Mouse (Mus musculus) hindbrain, postnatal 0 days (tissue): ENCODE results near the gene Atp5d. TPM values are rescaled to one million over a fixed set of nuclear protein-coding genes. Genes with fewer than 3 reads are reported as not detected.
A peak's percentile ranks its signal among the peaks of the same experiment; 100 is the strongest.

ENCODE experiments used
- ATAC-seq: fragments of 200-750 bp; cut with Nextera tagmentation; 2 replicates; pipeline ENCODE4 v1.8.0; 2017; ENCODE audit warnings: mild to moderate bottlenecking, moderate TSS enrichment, moderate library complexity
- DNase-seq: peaks from one replicate; pipeline ENCODE4 v3.0.0-alpha.2; 2015; ENCODE audit warnings: low spot score
- H3K27ac ChIP-seq: fragments of 300-500 bp; sonication (generic); 2 replicates; pipeline ENCODE4 v1.5.1; 2014; ENCODE audit warnings: mild to moderate bottlenecking
- H3K27me3 ChIP-seq: fragments of 300-500 bp; sonication (generic); 2 replicates; pipeline ENCODE4 v1.6.1; 2014; ENCODE audit warnings: low read length, mixed read lengths; ENCODE audit not compliant: insufficient read depth
- H3K36me3 ChIP-seq: fragments of 300-500 bp; sonication (generic); 2 replicates; pipeline ENCODE4 v1.6.1; 2014; ENCODE audit warnings: low read length, mixed read lengths; ENCODE audit not compliant: insufficient read depth
- H3K4me1 ChIP-seq: fragments of 300-500 bp; sonication (generic); 2 replicates; pipeline ENCODE4 v1.6.1; 2014; ENCODE audit warnings: antibody characterized with exemption, low read length, mixed read lengths; ENCODE audit not compliant: insufficient read depth
- H3K4me2 ChIP-seq: fragments of 300-500 bp; sonication (generic); 2 replicates; pipeline ENCODE4 v1.6.1; 2014; ENCODE audit warnings: low read depth, mild to moderate bottlenecking, low read length, moderate library complexity, mixed read lengths
- H3K4me3 ChIP-seq: fragments of 300-500 bp; sonication (generic); 2 replicates; pipeline ENCODE4 v1.5.1; 2014; ENCODE audit warnings: low read length
- H3K9ac ChIP-seq: fragments of 300-500 bp; sonication (generic); replicated peaks from 2 replicates; pipeline ENCODE4 v1.6.1; 2014; ENCODE audit warnings: mild to moderate bottlenecking, low read length, moderate library complexity, mixed read lengths
- H3K9me3 ChIP-seq: fragments of 300-500 bp; sonication (generic); 2 replicates; pipeline ENCODE4 v1.6.1; 2016; ENCODE audit warnings: low read length, mixed read lengths
- CTCF ChIP-seq: IDR thresholded peaks from 2 replicates; pipeline ENCODE4 v1.5.1; 2016; ENCODE audit warnings: antibody characterized with exemption, control low read depth, low read depth
- WGBS: fragments of 180-500 bp; shearing (Covaris S2); extraction: QIAGEN DNeasy Blood & Tissue Kit; methylation state at CpG from one replicate; pipeline ENCODE4 v1.1.7; 2014; 5-methylcytosine and 5-hydroxymethylcytosine counted together
- polyA plus RNA-seq: library from polyadenylated mRNA; unstranded; fragments of >200 nt; fragmentation: Nextera tagmentation; extraction: Ambion mirVana; gene quantifications from 2 replicates; pipeline ENCODE4 v1.2.1, GENCODE M21; 2015
- total RNA-seq: library from RNA; depleted of rRNA; stranded (reverse); fragments of >200 nt; gene quantifications from 2 replicates; pipeline ENCODE4 v1.2.3, GENCODE M21; 2014

Gene Atp5d
- total and polyA plus RNA-seq, 2 experiments from 2014 or later: 303 to 736 TPM

DNA sequence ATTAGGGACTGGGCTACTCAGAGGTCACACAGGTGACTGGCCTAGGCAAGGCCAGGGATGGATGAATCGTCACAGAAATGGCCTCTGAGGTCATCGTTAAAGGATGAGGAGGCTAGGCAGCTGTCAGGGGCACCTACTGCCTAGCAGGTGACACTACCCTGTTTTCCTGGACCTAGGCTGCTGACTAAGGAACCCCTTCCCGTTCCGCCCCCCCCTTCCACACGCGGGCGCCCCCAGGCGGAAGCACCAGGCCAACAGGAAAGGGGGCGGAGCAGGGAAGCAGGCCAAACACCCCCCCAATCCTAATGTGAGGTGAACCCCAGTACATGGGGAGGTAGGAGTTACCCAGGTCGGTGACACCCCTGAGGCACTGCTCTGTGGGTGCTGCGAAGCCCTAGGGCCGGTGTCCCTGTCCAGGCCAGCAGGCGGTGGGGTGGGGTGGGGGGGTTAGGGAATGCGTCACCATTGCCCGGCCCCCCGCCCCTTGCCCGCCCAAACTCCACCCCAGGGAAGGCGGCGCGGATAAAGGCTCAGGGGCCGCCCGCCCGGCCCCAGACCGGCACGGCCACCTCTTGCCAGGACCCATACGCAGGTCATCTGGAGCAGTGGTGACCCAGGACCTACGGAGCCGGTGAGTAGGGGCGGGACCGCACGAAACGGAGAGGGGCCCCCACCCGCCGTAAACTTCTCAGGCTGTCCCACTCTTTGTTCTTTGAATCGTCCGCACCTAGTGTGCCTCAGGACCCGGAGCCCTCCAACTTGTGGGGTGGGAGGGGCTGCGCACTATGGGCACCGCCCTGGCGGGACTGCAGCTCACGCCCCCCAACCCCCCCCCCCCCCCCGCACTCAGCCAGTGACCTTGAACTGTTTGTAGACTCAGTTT, 9.5 kb downstream of the Atp5d start, which contains the start of gene Midn:
Gene Midn (plus strand): TSS at position 554 of the 883 bp plus-strand sequence.
- peak within 1 kb of the TSS; percentile 97 for H3K4me3 ChIP-seq
- DNase-seq (peak; percentile 77), ATAC-seq (peak; percentile 13)
- peak within 1 kb of the TSS; percentile 89 for H3K9ac ChIP-seq
- no peaks in the 10 kb centered on the region for H3K9me3 ChIP-seq
- 1% methylated on average over 38 of the region's 42 CpGs for WGBS
- H3K4me2 ChIP-seq: peak within 1 kb of the TSS; percentile 80
- H3K4me1 ChIP-seq: peaks cover 16% of the 10 kb centered on the region; the same call in 1 of the 2 replicates
- H3K27ac ChIP-seq: peak within 1 kb of the TSS; percentile 96
- no peaks in the 10 kb centered on the region for H3K27me3 ChIP-seq
- TF ChIP-seq CTCF: peak; percentile 68
- peaks cover 9% of the 10 kb centered on the region for H3K36me3 ChIP-seq

- peaks cover 19% of the 10 kb centered on the region; the same call in 1 of the 2 replicates for H3K4me1 ChIP-seq
- WGBS: under 1% methylated on average over 56 of the region's 57 CpGs
- peak overlapping the region; percentile 96 for H3K27ac ChIP-seq
- peak overlapping the region; percentile 97 for H3K4me3 ChIP-seq
- H3K9ac ChIP-seq: peak overlapping the region; percentile 89
- no peaks in the 10 kb centered on the region for H3K9me3 ChIP-seq
- H3K36me3 ChIP-seq: peaks cover 14% of the 10 kb centered on the region
- DNase-seq: peak; percentile 97
- ATAC-seq: peak; percentile 48
- TF ChIP-seq CTCF: peak; percentile 51
- H3K4me2 ChIP-seq: peak overlapping the region; percentile 80
- H3K27me3 ChIP-seq: no peaks in the 10 kb centered on the region
Measured at GRCm38 (mm10) chr10:80148610-80149290, 10.3 kb downstream of the Atp5d start.

GRCm38 (mm10) chr10:80149291-80150225, 11.1 kb downstream of the Atp5d start:
- Histone ChIP-seq H3K36me3 (peaks cover 18% of the 10 kb centered on the region), H3K27ac (peak overlapping the region; percentile 96), H3K27me3 (no peaks in the 10 kb centered on the region), H3K4me3 (peak overlapping the region; percentile 97), H3K4me2 (peak overlapping the region; percentile 89), H3K4me1 (peaks cover 19% of the 10 kb centered on the region; the same call in 1 of the 2 replicates), H3K9ac (peak overlapping the region; percentile 99), H3K9me3 (no peaks in the 10 kb centered on the region)
- DNase-seq (peak; percentile 99), ATAC-seq (peak; percentile 86)
- TF ChIP-seq CTCF: peak; percentile 22
- WGBS: under 1% methylated on average over 83 of the region's 88 CpGs

DNA sequence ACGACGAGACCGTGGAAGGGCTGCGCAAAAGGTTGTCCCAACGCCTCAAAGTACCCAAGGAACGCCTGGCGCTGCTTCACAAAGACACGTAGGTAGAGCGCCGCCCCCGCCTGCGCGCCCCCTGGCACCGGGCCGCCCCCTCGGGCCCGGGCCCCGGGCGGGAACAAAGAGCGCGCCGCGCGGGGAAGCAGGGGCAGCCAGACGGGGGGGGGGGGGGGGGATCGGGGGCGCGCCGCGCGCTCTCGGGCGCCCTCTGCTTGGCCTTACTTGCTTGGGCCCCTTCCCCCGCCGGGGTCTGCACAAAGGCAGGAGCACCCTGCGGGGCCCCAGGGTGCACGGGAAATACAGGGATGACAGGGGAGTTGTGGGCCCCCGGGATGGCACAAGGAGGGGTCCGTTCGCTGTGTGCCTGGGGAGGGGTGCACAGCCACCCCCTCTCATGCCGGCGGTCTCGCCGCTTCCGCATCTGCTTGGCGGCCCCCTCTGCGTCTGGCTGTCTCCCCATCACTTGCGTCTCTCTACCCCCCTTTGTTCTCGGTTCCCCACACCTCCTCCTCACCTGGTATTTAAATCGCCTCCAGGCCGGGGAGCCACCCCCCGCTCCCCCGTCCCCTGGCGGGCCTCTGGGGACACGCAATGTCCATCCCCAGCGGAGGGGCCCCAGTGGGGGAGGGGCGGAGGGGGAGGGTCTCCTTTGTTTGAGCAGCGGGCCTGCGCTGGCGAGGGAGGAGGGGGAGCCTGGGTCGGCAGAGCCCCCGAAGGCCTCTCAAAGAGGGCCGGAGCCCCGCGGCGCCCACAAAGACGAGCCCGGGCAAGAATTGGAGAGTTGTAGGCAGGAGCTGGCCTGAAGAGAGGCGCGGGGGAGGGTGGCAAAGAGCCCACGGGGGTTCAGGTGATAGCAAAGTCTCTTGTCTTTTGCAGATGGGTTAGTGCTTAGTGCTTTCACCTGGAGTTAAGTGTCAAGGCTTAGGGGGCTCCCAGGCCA, 12.1 kb downstream of the Atp5d start:
- Histone ChIP-seq H3K27me3 (no peaks in the 10 kb centered on the region), H3K27ac (peak overlapping the region; percentile 96), H3K4me2 (peak overlapping the region; percentile 89), H3K4me1 (peaks cover 19% of the 10 kb centered on the region; the same call in 1 of the 2 replicates), H3K36me3 (peaks cover 25% of the 10 kb centered on the region), H3K9ac (peak overlapping the region; percentile 99), H3K9me3 (no peaks in the 10 kb centered on the region), H3K4me3 (peak overlapping the region; percentile 97)
- TF ChIP-seq CTCF: 0 out of 2 replicates have a peak, but pooled peaks have one; percentile 2
- WGBS: 0% methylated on average over 57 of the region's 71 CpGs
- peak; percentile 87 for DNase-seq
- ATAC-seq: no peak
